Mouse (Mus musculus): ENCODE measurements at regions not wholly inside any gene's neighbourhood (a gene's known extent, or its start where the extent isn't known, plus 50 kb on each side); places are given as distances from the start of the nearest gene placed in this dataset.

DNA sequence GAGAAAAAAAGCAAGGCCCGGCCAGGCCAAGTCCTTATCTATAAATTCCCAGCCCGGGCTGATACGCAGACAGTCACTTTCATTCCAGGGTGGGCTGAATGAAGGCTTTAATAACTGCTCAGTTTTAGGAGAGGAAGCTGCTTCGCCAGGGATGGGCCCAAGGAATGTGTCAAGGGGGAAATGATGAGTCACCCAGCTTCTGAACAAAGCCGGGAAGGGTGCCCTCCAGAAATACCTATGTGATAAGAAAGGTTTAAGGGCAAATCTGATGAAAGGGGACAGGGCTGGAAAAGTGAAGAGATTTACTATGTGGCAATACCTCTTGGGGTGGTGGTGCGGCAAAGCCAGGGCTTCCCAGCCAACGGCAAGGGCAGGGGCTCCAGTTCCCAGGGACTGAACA lies 145.6 kb downstream of the Samd5 start:
- Histone ChIP-seq H3K4me2 (no peak overlapping the region), H3K4me1 (peaks cover 8% of the 10 kb centered on the region), H3K27me3 (no peaks in the 10 kb centered on the region), H3K9me3 (no peaks in the 10 kb centered on the region), H3K4me3 (no peak overlapping the region), H3K9ac (no peak overlapping the region), H3K36me3 (no peaks in the 10 kb centered on the region), H3K27ac (no peak overlapping the region)
- ATAC-seq (ENCODE audit: borderline replicate concordance, extremely low read depth, low FRiP score, low TSS enrichment): no peak
- WGBS: 18% methylated on average over 7 of the region's 7 CpGs

DNA sequence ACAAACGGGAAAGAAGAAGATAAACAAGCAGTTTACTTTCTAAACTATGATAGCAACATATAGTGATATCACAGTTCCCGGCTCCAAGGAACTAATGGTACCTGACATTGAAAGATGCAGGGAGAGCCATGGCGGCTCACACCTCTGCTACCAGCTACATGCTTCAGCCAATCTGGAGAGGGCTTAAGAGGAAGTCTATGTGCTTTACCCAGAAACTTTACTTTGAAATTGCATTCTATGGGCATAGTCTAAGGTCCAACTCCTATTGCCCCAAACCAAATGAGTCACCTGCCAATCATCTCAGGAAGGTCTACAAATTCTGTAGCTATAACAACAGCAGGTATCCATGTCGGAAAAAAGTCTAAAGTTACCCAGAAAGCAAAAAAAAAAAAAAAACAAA lies 146.9 kb downstream of the Samd5 start:
- Histone ChIP-seq H3K9me3 (no peaks in the 10 kb centered on the region), H3K9ac (no peak overlapping the region), H3K36me3 (no peaks in the 10 kb centered on the region), H3K4me2 (no peak overlapping the region), H3K27ac (no peak overlapping the region), H3K4me1 (peaks cover 8% of the 10 kb centered on the region), H3K4me3 (no peak overlapping the region), H3K27me3 (no peaks in the 10 kb centered on the region)
- WGBS: 66% methylated on average over 4 of the region's 4 CpGs
- no peak for ATAC-seq (ENCODE audit: borderline replicate concordance, extremely low read depth, low FRiP score, low TSS enrichment)

DNA sequence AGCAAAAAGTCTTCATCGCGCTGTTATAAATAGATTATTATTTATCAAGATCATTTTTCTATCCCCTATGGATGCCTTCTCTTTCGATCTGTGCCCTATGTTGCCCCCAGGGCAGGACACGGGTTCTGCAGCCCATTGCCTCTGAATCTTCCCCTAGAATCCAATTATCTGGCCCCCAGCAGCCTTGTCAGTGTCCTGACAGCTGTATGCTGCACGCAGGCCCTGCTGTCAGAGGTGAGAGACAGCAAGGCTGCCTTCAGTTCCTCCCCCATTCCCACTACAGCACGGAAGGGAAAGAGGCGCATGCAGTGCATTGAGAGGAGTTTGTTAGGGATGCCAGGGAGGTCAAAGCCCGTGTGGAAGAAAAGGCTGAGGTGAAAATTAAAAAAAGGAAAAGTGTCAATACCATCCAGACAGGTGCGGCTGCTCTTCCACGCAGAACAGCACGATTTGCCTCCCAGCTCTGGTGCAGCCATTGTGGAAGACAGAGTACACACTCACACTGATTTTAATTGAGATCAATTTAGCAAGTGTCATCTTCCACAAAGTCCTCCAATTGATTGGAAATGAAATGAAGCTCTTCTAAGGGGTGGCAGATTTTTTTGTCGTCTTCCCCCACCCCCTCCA lies 165.1 kb downstream of the Samd5 start:
- Histone ChIP-seq H3K36me3 (no peaks in the 10 kb centered on the region), H3K9me3 (no peaks in the 10 kb centered on the region), H3K9ac (no peak overlapping the region), H3K27ac (no peak overlapping the region), H3K4me3 (no peak overlapping the region), H3K4me1 (peaks cover 3% of the 10 kb centered on the region; the same call in 1 of the 2 replicates), H3K4me2 (no peak overlapping the region), H3K27me3 (no peaks in the 10 kb centered on the region)
- 52% methylated on average over 12 of the region's 12 CpGs for WGBS
- ATAC-seq (ENCODE audit: borderline replicate concordance, extremely low read depth, low FRiP score, low TSS enrichment): no peak

DNA sequence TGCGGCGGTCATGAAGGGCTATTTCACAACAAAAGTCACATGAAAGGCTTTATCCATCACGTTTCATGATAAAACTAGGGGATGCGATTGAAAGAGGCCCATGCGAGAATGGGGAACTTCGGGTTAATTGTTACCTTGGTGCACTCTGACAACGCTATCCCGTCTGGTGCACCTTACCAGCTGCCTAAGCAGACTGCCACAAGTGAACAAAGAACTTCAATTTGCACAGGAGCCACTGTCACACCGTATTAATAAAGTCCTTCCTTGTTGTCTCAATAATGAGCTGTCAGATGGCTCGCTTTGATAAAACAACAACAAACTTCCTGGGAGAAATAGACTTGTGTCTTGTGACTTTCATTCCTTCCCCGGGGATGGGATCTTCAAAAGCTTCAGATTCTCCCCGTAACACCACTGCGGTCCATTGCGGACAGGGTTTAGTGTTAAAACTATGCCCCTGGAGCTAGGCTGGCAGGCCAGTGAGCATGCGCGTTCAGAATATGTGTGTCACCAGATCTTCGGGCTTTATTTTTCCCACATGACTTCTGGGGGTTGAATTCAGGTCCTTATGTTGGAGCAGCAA lies 165.8 kb downstream of the Samd5 start:
- H3K27ac ChIP-seq: no peak overlapping the region
- no peak overlapping the region for H3K4me3 ChIP-seq
- no peaks in the 10 kb centered on the region for H3K27me3 ChIP-seq
- no peak for ATAC-seq (ENCODE audit: borderline replicate concordance, extremely low read depth, low FRiP score, low TSS enrichment)
- H3K4me1 ChIP-seq: peaks cover 3% of the 10 kb centered on the region; the same call in 1 of the 2 replicates
- H3K9ac ChIP-seq: no peak overlapping the region
- no peaks in the 10 kb centered on the region for H3K9me3 ChIP-seq
- no peaks in the 10 kb centered on the region for H3K36me3 ChIP-seq
- no peak overlapping the region for H3K4me2 ChIP-seq
- 53% methylated on average over 17 of the region's 17 CpGs for WGBS

DNA sequence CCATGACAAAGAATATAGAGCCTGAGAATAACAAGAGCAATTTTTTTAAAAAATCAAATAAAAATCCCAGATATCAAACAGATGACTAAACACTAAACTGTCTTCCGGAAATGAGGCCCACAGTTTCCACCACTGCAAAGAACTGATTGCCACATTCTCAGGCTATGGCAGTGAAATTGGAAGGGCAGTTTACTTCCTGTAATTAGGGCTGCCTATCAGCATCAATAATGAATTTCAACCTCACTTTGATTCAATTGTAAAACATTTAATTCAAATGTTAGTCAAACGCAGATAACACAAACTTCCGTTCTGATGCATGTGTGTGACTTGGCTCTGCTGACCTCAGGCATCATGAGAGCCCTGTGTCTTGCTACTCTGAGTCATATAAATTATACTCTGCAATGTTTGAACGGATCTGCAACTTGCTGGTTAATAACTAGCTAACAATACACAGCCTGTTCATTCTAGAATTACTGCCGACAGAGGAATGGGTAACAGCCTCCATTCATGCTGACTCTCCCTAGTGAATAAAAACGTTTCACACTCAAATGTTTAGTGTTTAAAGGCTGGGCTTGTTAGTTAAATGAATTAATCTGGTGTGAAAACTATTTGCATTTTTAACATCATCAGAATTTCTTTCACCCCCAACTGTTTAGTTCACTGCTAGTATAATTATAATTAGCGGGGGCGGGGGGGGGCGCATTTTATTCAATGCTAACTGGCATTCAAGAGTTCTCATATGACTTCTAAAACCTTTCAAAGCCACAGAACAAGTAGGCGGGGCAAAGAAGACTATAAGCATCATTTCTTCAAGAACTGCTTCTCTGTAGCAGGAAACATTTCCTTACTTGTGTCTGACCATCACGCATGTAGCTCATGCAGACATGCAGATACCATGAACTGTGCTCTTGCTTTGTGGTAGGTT lies 171.2 kb downstream of the Samd5 start:
- H3K4me2 ChIP-seq: no peak overlapping the region
- no peak overlapping the region for H3K4me3 ChIP-seq
- no peak for ATAC-seq (ENCODE audit: borderline replicate concordance, extremely low read depth, low FRiP score, low TSS enrichment)
- H3K9ac ChIP-seq: no peak overlapping the region
- no peaks in the 10 kb centered on the region for H3K36me3 ChIP-seq
- H3K9me3 ChIP-seq: no peaks in the 10 kb centered on the region
- 62% methylated on average over 11 of the region's 11 CpGs for WGBS
- H3K27ac ChIP-seq: no peak overlapping the region
- H3K4me1 ChIP-seq: no peaks in the 10 kb centered on the region
- no peaks in the 10 kb centered on the region for H3K27me3 ChIP-seq

DNA sequence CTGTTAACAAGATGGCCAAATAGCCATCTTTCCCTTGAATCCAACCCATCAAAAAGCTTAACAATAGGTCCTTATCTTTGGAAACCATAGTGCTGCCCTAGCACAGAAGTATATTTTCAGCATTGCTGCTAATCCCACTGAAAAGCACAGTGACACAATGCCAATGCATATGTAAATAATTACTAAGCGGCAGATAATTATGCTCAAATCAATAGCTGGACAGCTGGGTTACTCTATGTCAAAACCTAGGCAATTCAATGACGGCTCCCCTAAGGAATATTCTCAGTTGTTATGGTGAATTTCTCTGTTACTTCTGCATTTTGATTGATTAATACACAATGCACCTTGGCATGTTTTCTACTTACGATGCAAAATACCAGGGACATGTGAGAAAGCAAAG lies 176.5 kb downstream of the Samd5 start:
- Histone ChIP-seq H3K9ac (no peak overlapping the region), H3K27ac (no peak overlapping the region), H3K36me3 (no peaks in the 10 kb centered on the region), H3K4me3 (no peak overlapping the region), H3K9me3 (no peaks in the 10 kb centered on the region), H3K27me3 (no peaks in the 10 kb centered on the region), H3K4me1 (no peaks in the 10 kb centered on the region), H3K4me2 (no peak overlapping the region)
- WGBS: 92% methylated on average over 3 of the region's 3 CpGs
- no peak for ATAC-seq (ENCODE audit: borderline replicate concordance, extremely low read depth, low FRiP score, low TSS enrichment)

DNA sequence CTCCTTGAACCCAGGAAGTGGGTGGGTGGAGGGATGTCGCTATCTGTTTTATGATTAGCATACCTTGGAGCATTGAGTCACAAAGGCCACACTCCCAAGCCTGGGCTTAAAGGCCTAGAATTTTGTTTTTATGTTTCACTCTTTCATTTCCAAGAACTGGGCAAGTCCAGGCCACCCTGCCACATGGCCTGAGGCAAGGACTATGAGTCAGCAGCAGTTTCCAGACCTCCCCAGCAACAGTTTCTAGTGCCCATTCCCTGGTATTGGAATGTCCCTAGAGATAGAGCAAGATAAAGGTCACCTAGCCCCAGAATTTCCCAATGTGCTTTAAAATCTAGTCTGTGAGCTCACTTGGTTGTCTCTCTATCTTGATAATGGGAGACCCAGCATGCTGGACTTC lies 178.0 kb downstream of the Samd5 start:
- Histone ChIP-seq H3K4me2 (no peak overlapping the region), H3K9me3 (no peaks in the 10 kb centered on the region), H3K4me3 (no peak overlapping the region), H3K27ac (no peak overlapping the region), H3K27me3 (no peaks in the 10 kb centered on the region), H3K36me3 (no peaks in the 10 kb centered on the region), H3K4me1 (no peaks in the 10 kb centered on the region), H3K9ac (no peak overlapping the region)
- ATAC-seq (ENCODE audit: borderline replicate concordance, extremely low read depth, low FRiP score, low TSS enrichment): no peak
- WGBS: 95% methylated on average over 1 of the region's 1 CpGs

DNA sequence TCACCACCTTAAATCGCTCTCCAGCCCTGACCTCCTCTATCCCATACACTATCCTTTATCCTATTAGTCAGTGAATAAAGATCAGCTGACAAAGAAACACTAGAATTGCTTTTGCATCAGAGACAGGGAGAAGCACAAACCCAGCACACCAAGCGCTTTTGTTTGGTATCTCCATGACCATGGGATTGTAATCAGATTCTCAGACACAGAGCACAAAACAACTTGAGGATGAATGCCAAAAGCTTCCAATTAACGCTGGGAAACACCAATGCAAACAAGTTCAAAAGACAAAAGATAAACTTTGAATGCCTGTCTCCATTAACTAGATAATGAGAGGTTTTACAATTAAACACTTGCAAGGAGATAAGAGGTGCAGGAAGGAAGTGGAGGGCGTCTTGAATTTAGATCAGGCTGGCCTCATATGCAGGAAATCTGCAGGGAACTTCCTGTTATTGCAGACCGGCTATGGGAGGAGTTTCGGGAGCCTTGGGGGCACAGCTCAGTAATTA lies 179.8 kb downstream of the Samd5 start:
- H3K36me3 ChIP-seq: no peaks in the 10 kb centered on the region
- H3K27me3 ChIP-seq: no peaks in the 10 kb centered on the region
- H3K4me1 ChIP-seq: no peaks in the 10 kb centered on the region
- ATAC-seq (ENCODE audit: borderline replicate concordance, extremely low read depth, low FRiP score, low TSS enrichment): no peak
- peak overlapping the region; percentile 33; the same call in 1 of the 2 replicates for H3K27ac ChIP-seq
- 27% methylated on average over 6 of the region's 6 CpGs for WGBS
- H3K4me2 ChIP-seq: no peak overlapping the region
- no peaks in the 10 kb centered on the region for H3K9me3 ChIP-seq
- no peak overlapping the region for H3K9ac ChIP-seq
- no peak overlapping the region for H3K4me3 ChIP-seq

DNA sequence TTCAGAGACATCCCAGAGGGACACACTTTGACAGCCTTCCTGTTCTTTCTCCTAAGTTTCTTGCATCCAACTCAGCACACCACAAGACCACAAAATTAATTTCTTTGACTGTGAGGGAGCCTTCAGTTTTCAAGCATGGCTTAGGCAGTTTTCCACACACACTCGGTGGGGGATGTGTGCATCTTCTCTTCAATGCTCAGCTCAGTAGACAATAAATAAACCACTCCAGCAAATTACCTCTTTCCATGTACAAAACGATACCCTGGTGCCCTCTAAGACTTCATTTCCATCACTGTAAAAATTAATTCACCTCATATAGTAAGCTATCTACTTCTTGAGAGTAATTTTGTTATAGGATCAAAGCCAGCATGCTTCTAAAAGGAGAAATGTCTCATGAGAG lies 184.6 kb downstream of the Samd5 start:
- ATAC-seq (ENCODE audit: borderline replicate concordance, extremely low read depth, low FRiP score, low TSS enrichment): no peak
- 71% methylated on average over 2 of the region's 2 CpGs for WGBS
- no peak overlapping the region for H3K27ac ChIP-seq
- no peaks in the 10 kb centered on the region for H3K27me3 ChIP-seq
- H3K9ac ChIP-seq: no peak overlapping the region
- no peak overlapping the region for H3K4me3 ChIP-seq
- no peak overlapping the region for H3K4me2 ChIP-seq
- H3K4me1 ChIP-seq: no peaks in the 10 kb centered on the region
- no peaks in the 10 kb centered on the region for H3K36me3 ChIP-seq
- no peaks in the 10 kb centered on the region for H3K9me3 ChIP-seq

DNA sequence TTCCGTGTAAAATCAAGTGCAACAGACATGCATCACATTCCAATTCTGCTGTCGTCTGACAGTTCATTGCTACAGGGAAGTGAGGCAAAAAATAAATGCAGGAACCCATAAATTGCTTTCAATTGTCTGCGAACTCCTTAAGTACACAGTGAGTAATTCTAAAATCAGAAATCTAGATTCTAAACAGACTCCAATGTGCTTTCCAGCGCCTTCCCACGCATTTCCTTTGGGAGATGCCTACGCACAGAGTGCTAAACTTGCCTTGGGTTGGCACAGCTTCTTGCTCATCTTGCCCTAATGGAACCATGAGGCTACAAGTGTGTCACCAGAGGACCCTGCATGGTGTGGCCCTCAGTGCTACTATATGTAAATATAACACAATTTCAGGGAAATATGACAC lies 212.6 kb downstream of the Samd5 start:
- no peak for ATAC-seq (ENCODE audit: borderline replicate concordance, extremely low read depth, low FRiP score, low TSS enrichment)
- no peaks in the 10 kb centered on the region for H3K27me3 ChIP-seq
- no peak overlapping the region for H3K4me2 ChIP-seq
- no peak overlapping the region for H3K4me3 ChIP-seq
- H3K36me3 ChIP-seq: no peaks in the 10 kb centered on the region
- H3K9ac ChIP-seq: no peak overlapping the region
- 63% methylated on average over 6 of the region's 6 CpGs for WGBS
- H3K27ac ChIP-seq: no peak overlapping the region
- no peaks in the 10 kb centered on the region for H3K4me1 ChIP-seq
- no peaks in the 10 kb centered on the region for H3K9me3 ChIP-seq

DNA sequence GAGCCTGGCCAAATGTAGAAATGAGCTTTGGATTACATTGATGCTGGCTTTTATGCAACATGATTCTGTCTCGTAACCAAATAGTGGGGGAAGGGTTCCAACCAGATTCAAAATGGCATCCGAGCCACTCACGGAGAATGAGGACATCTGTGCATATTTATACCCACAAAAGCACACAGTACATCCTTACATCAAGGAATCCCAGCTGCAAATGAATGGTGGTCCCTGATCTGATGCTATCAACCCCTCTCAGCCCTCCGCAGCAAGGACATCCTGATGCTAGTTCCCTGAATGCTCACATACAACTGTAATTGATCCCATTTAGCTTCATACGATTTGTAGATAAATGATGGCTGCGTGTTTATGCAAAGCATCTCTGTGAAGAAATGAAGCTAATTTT lies 215.9 kb downstream of the Samd5 start:
- Histone ChIP-seq H3K9me3 (no peaks in the 10 kb centered on the region), H3K27me3 (no peaks in the 10 kb centered on the region), H3K4me3 (no peak overlapping the region), H3K36me3 (no peaks in the 10 kb centered on the region), H3K4me1 (no peaks in the 10 kb centered on the region), H3K27ac (no peak overlapping the region), H3K9ac (no peak overlapping the region), H3K4me2 (no peak overlapping the region)
- WGBS: 89% methylated on average over 6 of the region's 6 CpGs
- no peak for ATAC-seq (ENCODE audit: borderline replicate concordance, extremely low read depth, low FRiP score, low TSS enrichment)

DNA sequence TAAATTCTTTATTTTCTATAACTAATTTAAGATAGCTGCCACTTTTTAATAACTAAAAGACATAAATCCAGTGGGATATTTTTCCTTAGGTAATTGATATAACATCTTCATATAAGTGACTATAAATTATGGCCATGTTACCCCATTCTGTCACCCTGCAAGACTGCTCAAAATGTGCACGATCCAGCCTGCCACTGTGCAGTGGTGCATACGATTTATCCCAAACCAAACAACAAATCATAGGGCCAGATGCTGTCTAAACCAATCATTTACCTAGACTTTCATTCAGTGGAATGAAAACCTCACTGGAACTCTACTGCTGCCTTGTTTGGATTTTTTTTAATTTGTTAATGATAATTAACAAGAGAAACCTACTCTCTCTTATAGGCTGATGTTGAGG lies 216.5 kb downstream of the Samd5 start:
- no peaks in the 10 kb centered on the region for H3K36me3 ChIP-seq
- H3K9me3 ChIP-seq: no peaks in the 10 kb centered on the region
- no peak for ATAC-seq (ENCODE audit: borderline replicate concordance, extremely low read depth, low FRiP score, low TSS enrichment)
- no peak overlapping the region for H3K27ac ChIP-seq
- WGBS: 74% methylated on average over 2 of the region's 2 CpGs
- no peak overlapping the region for H3K4me3 ChIP-seq
- H3K9ac ChIP-seq: no peak overlapping the region
- no peaks in the 10 kb centered on the region for H3K27me3 ChIP-seq
- no peaks in the 10 kb centered on the region for H3K4me1 ChIP-seq
- no peak overlapping the region for H3K4me2 ChIP-seq
